Mouse (Mus musculus): Measurements from ENCODE around the gene Eef1akmt4.
"Not testable (repeated sequence)": the region's sequence is repeated elsewhere in the genome, so short reads cannot be mapped to it uniquely, and the experiment has no call there.

Eef1akmt4 gene

GRCm38 (mm10) chr16:20628871-20629391, 17.5 kb downstream of the Eef1akmt4 start:
- no peak for DNase-seq

- no peak for DNase-seq
Measured at GRCm38 (mm10) chr16:20629731-20630634, 18.6 kb downstream of the Eef1akmt4 start, which contains the start of gene Ece2. Gene Ece2, plus strand, starts transcription at chr16:20629828.

GRCm38 (mm10) chr16:20637410-20637809, 26.0 kb downstream of the Eef1akmt4 start:
- no peak for DNase-seq

DNA sequence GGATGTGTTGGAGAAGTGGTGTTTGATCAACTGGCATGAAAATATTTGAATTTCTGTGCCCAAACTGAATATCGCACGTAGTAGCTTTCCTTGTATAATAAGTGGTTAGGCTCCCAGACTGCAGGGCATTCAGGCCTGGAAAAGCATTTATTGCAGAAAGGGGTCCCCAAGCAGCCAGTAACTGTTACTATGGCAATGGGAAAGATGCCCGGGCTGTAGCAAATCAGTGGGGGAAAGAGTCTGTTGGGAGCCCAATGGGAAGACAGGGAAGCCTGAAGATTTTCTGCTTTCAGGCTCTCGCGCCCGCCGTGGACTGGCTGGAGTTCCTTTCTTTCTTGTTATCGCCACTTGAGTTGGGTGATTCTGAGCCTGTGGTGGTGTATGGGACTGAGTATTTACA, 27.0 kb downstream of the Eef1akmt4 start:
- no peak for DNase-seq

GRCm38 (mm10) chr16:20642161-20642560, 30.8 kb downstream of the Eef1akmt4 start:
- peak; percentile 78 for DNase-seq

GRCm38 (mm10) chr16:20643911-20644310, 32.5 kb downstream of the Eef1akmt4 start:
- DNase-seq, result no peak

- peak; percentile 98 for DNase-seq
Measured at GRCm38 (mm10) chr16:20651076-20651946, 39.9 kb downstream of the Eef1akmt4 start, which contains the start of gene Psmd2. Gene Psmd2, plus strand, starts transcription at chr16:20651652.

GRCm38 (mm10) chr16:20651947-20652310, 40.5 kb downstream of the Eef1akmt4 start:
- no peak for DNase-seq

DNA sequence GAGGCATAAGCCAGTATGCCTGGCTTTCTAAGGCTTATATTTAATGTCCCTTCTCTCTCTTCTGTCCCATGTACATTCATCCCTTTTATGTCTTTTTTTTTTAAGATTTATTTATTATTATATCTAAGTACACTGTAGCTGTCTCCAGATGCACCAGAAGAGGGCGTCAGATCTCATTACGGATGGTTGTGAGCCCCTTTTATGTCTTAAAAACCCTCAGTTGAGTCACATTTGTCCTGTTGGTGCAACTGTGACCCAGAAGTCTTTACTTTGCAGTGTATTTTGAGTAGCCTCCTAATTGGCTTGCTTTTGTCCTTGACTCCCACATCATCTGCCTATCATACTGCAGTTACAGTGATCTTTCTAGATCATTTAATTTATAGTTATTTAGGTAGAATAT, 41.9 kb downstream of the Eef1akmt4 start:
- DNase-seq, result no peak

- no peak for DNase-seq
Measured at GRCm38 (mm10) chr16:20657661-20658060, 46.3 kb downstream of the Eef1akmt4 start.

DNA sequence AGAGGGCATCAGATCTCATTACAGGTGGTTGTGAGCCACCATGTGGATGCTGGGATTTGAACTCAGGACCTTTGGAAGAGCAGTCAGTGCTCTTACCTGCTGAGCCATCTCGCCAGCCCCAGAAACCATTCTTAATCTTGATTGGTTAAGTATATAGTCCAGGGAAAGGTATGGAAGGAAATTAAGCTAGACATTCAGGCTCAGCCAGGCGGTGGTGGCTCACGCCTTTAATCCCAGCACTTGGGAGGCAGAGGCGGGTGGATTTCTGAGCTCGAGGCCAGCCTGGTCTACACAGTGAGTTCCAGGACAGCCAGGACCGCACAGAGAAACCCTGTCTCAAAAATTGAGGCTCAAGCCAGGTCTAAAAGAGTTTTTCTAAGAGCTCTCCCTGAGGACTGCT, 56.6 kb downstream of the Eef1akmt4 start, which contains the start of gene Eif4g1:
Gene Eif4g1 (plus strand): TSS at position 301 of the 400 bp plus-strand sequence.
- DNase-seq, result not testable (repeated sequence)

All from kidney, adult 18-20 months (tissue).